Mouse (Mus musculus) liver, embryonic 16.5 days (tissue): Measurements from ENCODE around the gene Uqcc2. TPM values are rescaled to one million over a fixed set of nuclear protein-coding genes. Genes with fewer than 3 reads are reported as not detected.

Experiments
- ATAC-seq: fragments of 200-750 bp; cut with Nextera tagmentation; 2 replicates; pipeline ENCODE4 v1.8.0; 2017; ENCODE audit warnings: low read depth, mild to moderate bottlenecking, moderate number of reproducible peaks, moderate library complexity
- H3K27ac ChIP-seq: fragments of 300-500 bp; sonication (generic); 2 replicates; pipeline ENCODE4 v1.5.1; 2014; ENCODE audit warnings: mild to moderate bottlenecking, low read length
- H3K27me3 ChIP-seq: fragments of 300-500 bp; sonication (generic); 2 replicates; pipeline ENCODE4 v1.6.1; 2014; ENCODE audit warnings: low read depth, low read length, mixed read lengths; ENCODE audit not compliant: control insufficient read depth, insufficient read depth
- H3K36me3 ChIP-seq: fragments of 300-500 bp; sonication (generic); 2 replicates; pipeline ENCODE4 v1.6.1; 2014; ENCODE audit warnings: mild to moderate bottlenecking; ENCODE audit not compliant: control insufficient read depth, insufficient read depth
- H3K4me1 ChIP-seq: fragments of 300-500 bp; sonication (generic); 2 replicates; pipeline ENCODE4 v1.6.1; 2014; ENCODE audit warnings: low read depth, low read length, mixed read lengths; ENCODE audit not compliant: control insufficient read depth
- H3K4me2 ChIP-seq: fragments of 300-500 bp; sonication (generic); 2 replicates; pipeline ENCODE4 v1.6.1; 2014; ENCODE audit warnings: low read depth, low read length, mixed read lengths
- H3K4me3 ChIP-seq: fragments of 300-500 bp; sonication (generic); 2 replicates; pipeline ENCODE4 v1.5.1; 2014; ENCODE audit warnings: low read depth, mild to moderate bottlenecking, low read length
- H3K9ac ChIP-seq: fragments of 300-500 bp; sonication (generic); 2 replicates; pipeline ENCODE4 v1.6.1; 2014; ENCODE audit warnings: low read depth, low read length
- H3K9me3 ChIP-seq: fragments of 300-500 bp; sonication (generic); replicated peaks from 2 replicates; pipeline ENCODE4 v1.6.1; 2016; ENCODE audit warnings: low read length; ENCODE audit not compliant: control insufficient read depth
- WGBS: fragments of 180-500 bp; shearing (Covaris S2); extraction: QIAGEN DNeasy Blood & Tissue Kit; methylation state at CpG from one replicate; pipeline ENCODE4 v1.1.7; 2014; ENCODE audit not compliant: insufficient replicate concordance; 5-methylcytosine and 5-hydroxymethylcytosine counted together
- polyA plus RNA-seq: library from polyadenylated mRNA; unstranded; fragments of >200 nt; fragmentation: Nextera tagmentation; extraction: Ambion mirVana; gene quantifications from 2 replicates; pipeline ENCODE4 v1.2.1, GENCODE M21; 2015

Gene Uqcc2
- polyA plus RNA-seq, 1 experiment from 2014 or later = 130 TPM

GRCm38 (mm10) chr17:27151411-27151810, 17.7 kb upstream of the Uqcc2 start:
- 66% methylated on average over 8 of the region's 8 CpGs for WGBS

GRCm38 (mm10) chr17:27150871-27151270, 17.2 kb upstream of the Uqcc2 start:
- Histone ChIP-seq H3K4me1 (peaks cover 39% of the 10 kb centered on the region), H3K27ac (no peak overlapping the region), H3K27me3 (no peaks in the 10 kb centered on the region), H3K36me3 (no peaks in the 10 kb centered on the region), H3K9me3 (no peaks in the 10 kb centered on the region), H3K4me3 (no peak overlapping the region), H3K4me2 (no peak overlapping the region), H3K9ac (no peak overlapping the region)
- no peak for ATAC-seq
- WGBS = 68% methylated on average over 7 of the region's 7 CpGs

More at GRCm38 (mm10) chr17:27151411-27151810, 17.7 kb upstream of the Uqcc2 start:
- no peak overlapping the region for H3K4me2 ChIP-seq
- no peaks in the 10 kb centered on the region for H3K9me3 ChIP-seq
- H3K9ac ChIP-seq = no peak overlapping the region
- peaks cover 36% of the 10 kb centered on the region for H3K4me1 ChIP-seq
- H3K27ac ChIP-seq = no peak overlapping the region
- no peaks in the 10 kb centered on the region for H3K36me3 ChIP-seq
- no peak overlapping the region for H3K4me3 ChIP-seq
- ATAC-seq = no peak
- H3K27me3 ChIP-seq = no peaks in the 10 kb centered on the region

- Histone ChIP-seq H3K9ac (no peak overlapping the region), H3K4me1 (peaks cover 9% of the 10 kb centered on the region), H3K27ac (no peak overlapping the region), H3K9me3 (no peaks in the 10 kb centered on the region), H3K4me3 (no peak overlapping the region), H3K36me3 (no peaks in the 10 kb centered on the region), H3K4me2 (no peak overlapping the region), H3K27me3 (no peaks in the 10 kb centered on the region)
- no peak for ATAC-seq
- WGBS = 23% methylated on average over 8 of the region's 8 CpGs
Measured at GRCm38 (mm10) chr17:27146323-27146923, 12.7 kb upstream of the Uqcc2 start.

GRCm38 (mm10) chr17:27144152-27144551, 10.4 kb upstream of the Uqcc2 start:
- no peak overlapping the region for H3K4me3 ChIP-seq
- ATAC-seq = no peak
- no peak overlapping the region for H3K4me2 ChIP-seq
- no peak overlapping the region for H3K27ac ChIP-seq
- H3K27me3 ChIP-seq = no peaks in the 10 kb centered on the region
- peaks cover 2% of the 10 kb centered on the region for H3K4me1 ChIP-seq
- H3K36me3 ChIP-seq = no peaks in the 10 kb centered on the region
- H3K9ac ChIP-seq = no peak overlapping the region
- WGBS = 56% methylated on average over 4 of the region's 4 CpGs
- H3K9me3 ChIP-seq = no peaks in the 10 kb centered on the region

- H3K4me1 ChIP-seq = peaks cover 2% of the 10 kb centered on the region
- no peak for ATAC-seq
- no peaks in the 10 kb centered on the region for H3K36me3 ChIP-seq
- no peak overlapping the region for H3K27ac ChIP-seq
- H3K27me3 ChIP-seq = no peaks in the 10 kb centered on the region
- no peak overlapping the region for H3K4me2 ChIP-seq
- H3K9ac ChIP-seq = no peak overlapping the region
- WGBS = 45% methylated on average over 10 of the region's 10 CpGs
- H3K9me3 ChIP-seq = no peaks in the 10 kb centered on the region
- H3K4me3 ChIP-seq = no peak overlapping the region
Measured at GRCm38 (mm10) chr17:27141971-27142450, 8.3 kb upstream of the Uqcc2 start.

- Histone ChIP-seq H3K4me1 (peaks cover 3% of the 10 kb centered on the region), H3K27ac (no peak overlapping the region), H3K27me3 (no peaks in the 10 kb centered on the region), H3K4me3 (no peak overlapping the region), H3K4me2 (no peak overlapping the region), H3K36me3 (no peaks in the 10 kb centered on the region), H3K9ac (no peak overlapping the region), H3K9me3 (no peaks in the 10 kb centered on the region)
- 74% methylated on average over 9 of the region's 9 CpGs for WGBS
- no peak for ATAC-seq
Measured at GRCm38 (mm10) chr17:27140262-27140661, 6.5 kb upstream of the Uqcc2 start.

GRCm38 (mm10) chr17:27139304-27139703, 5.6 kb upstream of the Uqcc2 start:
- Histone ChIP-seq H3K4me3 (no peak overlapping the region), H3K9me3 (no peaks in the 10 kb centered on the region), H3K4me1 (peaks cover 12% of the 10 kb centered on the region), H3K36me3 (no peaks in the 10 kb centered on the region), H3K27ac (no peak overlapping the region), H3K4me2 (no peak overlapping the region), H3K9ac (no peak overlapping the region), H3K27me3 (no peaks in the 10 kb centered on the region)
- WGBS = 69% methylated on average over 7 of the region's 7 CpGs
- no peak for ATAC-seq

GRCm38 (mm10) chr17:27138396-27138795, 4.7 kb upstream of the Uqcc2 start:
- H3K4me3 ChIP-seq = no peak overlapping the region
- ATAC-seq = no peak
- 80% methylated on average over 9 of the region's 9 CpGs for WGBS

GRCm38 (mm10) chr17:27134715-27135114, 999 bp upstream of the Uqcc2 start:
- Histone ChIP-seq H3K27me3 (no peaks in the 10 kb centered on the region), H3K9ac (no peak overlapping the region), H3K4me3 (no peak overlapping the region), H3K9me3 (no peaks in the 10 kb centered on the region), H3K36me3 (no peaks in the 10 kb centered on the region), H3K27ac (no peak overlapping the region), H3K4me1 (peaks cover 42% of the 10 kb centered on the region), H3K4me2 (no peak overlapping the region)
- ATAC-seq = no peak
- WGBS = 21% methylated on average over 3 of the region's 3 CpGs

More at GRCm38 (mm10) chr17:27138396-27138795, 4.7 kb upstream of the Uqcc2 start:
- H3K9me3 ChIP-seq = no peaks in the 10 kb centered on the region
- H3K9ac ChIP-seq = no peak overlapping the region
- no peaks in the 10 kb centered on the region for H3K27me3 ChIP-seq
- H3K4me2 ChIP-seq = no peak overlapping the region
- H3K27ac ChIP-seq = no peak overlapping the region
- H3K36me3 ChIP-seq = no peaks in the 10 kb centered on the region
- H3K4me1 ChIP-seq = peaks cover 17% of the 10 kb centered on the region
